Mouse (Mus musculus) 416B (cell line): Measurements from ENCODE around the gene Agap1.

Experiments used
- DNase-seq: peaks from one replicate; pipeline ENCODE4 v3.0.0; 2011; ENCODE audit warnings: low read depth

Agap1 gene

DNA sequence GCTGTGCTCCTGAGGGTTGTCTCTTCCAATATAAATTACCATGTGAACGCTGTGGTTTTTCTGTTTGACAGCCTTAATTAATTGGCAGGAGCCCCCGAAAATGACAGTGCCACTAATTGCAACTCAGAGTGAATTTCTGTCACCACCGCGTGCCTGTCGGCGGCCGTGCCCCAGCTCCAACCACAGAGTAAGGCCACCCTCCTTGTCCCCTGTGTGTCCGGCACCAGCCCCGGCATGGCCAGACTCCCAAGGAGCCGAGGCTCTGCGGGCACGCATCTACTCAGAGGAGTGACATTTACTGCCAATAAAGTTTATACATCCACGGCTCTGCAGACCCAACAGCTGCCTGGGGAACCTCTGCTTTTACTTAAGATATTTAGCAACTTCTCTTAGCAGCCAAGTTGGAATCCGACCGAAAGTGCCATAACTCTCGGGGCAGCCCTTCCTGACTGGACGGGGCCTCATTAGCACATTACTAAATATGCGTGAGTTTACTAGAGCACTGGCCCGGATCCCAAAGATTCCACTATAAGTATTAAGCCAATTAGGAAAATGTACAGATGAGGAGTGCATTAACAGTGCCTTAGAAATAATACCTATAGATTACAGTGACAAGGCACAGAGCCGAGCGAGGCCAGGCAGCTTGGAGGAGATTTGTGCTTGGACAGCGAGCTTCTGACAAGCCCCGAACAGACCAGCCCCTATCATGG is 394.7 kb downstream of the Agap1 start:
- DNase-seq: no peak

DNA sequence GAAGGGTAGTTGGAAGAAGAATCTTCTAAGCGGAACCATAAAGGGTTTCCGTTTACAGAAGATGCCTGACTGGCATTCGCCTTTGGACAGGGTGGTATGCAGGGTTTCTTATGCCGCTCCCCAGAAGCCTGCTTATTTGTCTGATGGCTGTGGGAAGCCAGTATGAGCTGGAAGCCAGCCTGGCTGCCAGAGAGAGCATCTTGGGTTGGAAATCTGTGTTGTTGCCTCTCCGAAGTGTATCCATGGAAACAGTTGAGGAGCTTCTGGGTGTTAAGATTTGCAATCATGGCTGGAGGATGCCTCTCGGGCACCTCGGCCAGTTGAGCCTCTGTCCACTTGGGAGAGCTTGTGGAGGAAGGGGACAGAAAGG is 395.2 kb downstream of the Agap1 start:
- no peak for DNase-seq

DNA sequence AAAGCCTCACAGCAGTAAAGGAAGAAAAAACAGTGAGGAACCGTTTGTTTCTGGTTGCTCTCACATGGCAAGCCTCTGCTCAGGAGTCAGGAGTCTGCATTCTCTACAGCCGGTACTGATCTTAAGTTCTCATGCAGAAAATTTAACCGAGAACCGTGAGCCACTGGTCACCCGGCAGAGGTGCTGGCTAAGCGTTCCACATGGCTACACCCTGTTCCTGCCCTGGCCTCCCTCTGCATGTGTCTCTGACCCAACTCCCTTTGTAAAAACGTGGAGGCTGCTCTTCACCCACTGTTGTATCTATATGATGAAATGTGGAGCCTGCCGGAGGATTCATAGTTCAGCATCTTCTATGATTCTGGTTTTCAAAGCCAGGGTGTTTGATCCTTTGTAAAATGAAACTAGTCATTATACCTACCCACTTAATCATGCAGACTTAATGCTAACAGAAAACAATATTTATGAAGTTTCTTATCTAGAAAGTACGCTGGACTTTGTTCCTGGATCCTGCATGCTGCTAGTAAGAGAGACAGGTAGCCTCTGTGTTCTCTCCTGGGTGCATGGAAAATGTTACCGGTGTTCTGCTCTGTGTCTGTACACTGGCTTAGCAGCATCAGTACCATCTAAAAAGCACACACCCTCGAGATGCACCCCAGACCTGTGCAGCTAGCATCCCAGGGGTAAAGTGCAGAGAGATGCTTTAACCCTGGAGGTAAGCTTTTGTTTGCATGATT is 396.2 kb downstream of the Agap1 start:
- no peak for DNase-seq

DNA sequence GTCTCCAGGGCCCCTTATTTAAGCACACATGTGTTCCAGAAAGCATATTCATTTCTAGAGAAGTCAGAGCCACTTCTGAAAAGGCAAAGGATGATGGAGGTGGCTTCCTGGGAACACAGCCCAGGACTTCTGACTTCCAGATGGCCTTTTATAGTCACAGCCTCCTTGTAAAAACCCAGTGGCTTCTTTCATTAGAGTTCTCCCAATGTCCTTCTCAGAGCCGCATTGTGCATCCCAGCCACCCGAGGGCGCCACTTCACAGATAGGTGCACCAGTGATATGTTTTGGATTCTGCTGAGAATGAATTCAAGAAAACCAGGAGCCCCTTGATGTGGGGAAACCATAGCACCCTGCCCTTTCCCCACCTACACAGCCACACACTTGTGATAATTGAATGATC is 404.6 kb downstream of the Agap1 start:
- DNase-seq: peak; percentile 39

DNA sequence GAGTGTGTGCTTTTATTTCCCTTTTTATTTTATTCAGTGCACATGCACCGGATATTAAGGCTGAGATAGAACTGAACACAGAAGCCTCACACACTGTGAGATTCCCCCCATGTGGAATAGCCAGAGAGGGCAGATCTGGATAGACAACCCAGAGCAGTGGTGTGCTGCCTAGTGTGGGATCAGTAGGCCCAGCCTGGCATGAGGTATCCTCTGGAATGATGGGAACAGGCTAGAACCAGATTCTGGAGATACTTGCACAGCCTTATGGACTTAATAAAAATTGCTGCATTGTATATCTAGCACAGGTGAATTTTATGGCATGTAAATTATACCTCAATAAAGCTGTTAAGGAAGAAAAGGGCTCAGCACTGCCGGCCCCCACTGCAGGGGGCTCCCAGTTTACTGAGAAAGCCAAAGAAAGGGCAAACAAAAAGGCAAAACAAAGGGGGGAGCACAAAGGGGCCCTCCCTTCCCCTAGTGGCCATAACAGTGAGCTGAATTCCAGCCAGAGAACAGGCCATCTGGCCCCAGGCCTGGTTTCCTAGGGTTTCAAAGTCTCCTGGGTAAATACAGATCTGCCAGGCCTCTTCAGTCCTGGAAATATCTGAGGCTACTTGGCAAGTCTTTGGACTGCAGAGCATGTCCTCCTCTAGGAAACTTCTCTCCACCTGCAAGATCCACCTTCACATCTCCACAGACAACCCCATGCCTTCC is 405.6 kb downstream of the Agap1 start:
- DNase-seq: no peak

DNA sequence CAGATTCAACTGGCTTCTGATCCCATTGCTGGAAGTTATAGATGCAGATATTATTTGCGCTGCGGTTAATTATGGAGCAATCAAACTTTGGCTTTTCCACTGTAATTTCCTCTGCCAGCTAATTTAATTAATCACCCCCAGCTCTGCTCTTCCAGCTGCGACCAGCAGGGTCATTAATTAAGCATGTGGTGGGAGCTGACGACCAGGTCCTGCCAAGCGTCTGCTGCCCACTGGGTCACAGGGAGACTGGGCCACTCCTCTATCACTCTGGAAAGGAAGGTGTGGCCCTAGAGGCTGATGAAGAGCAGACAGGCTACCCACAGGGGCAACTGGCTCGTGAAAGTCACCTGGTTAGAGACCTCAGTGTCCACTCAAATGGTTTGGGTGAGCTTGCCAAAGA is 411.2 kb downstream of the Agap1 start:
- no peak for DNase-seq

DNA sequence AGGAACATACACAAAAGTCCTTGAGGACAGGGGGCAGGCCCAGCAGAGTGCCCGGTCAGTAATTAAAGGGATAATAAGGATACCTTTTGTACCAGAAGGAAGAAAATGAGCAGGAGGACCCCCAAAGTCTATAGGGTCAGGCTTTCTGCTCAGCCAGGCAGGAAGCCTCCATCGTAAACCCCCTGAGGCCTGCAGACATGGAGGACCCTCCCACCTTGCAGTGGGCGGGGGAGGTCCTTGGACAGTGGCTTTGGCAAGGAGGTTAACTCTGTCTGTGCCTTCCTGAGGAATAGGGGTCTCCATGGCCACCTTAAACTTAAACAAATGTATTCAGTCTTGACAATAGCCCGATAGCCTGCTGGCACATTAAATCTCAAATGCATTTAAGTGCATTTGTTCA is 413.2 kb downstream of the Agap1 start:
- no peak for DNase-seq

DNA sequence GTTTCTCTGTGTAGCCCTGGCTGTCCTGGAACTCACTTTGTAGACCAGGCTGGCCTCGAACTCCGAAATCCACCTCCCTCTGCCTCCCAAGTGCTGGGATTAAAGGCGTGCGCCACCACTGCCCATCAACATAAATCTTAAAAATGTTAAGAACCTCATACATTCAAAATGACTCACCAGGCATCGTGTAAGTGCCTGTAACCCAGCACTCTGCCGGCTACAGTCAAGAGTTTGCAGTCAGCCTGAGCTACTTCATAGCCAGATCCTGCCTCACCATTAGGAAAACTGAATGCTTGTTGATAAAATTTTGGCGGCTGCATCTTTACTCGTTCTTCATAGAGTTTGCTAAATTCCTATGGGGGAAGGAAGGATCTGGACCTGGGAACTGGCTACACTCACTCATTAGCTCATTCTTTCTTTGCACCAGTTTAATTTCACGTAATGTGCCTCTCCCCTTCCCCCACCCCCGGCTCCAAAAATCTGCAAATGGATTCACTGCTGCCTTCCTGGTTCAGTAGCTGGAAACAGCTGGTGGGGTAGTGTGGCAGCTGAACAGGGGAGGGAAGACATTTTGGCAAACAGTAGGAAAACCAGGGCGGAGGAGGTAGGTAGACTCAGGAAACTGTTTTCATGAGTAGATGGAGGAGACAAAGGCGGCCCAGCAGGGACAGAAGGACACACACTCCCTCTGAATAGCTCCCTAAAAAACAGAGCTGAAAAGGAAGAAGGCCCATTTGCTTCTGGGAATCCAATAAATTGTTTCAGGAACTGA is 415.7 kb downstream of the Agap1 start:
- DNase-seq: no peak

DNA sequence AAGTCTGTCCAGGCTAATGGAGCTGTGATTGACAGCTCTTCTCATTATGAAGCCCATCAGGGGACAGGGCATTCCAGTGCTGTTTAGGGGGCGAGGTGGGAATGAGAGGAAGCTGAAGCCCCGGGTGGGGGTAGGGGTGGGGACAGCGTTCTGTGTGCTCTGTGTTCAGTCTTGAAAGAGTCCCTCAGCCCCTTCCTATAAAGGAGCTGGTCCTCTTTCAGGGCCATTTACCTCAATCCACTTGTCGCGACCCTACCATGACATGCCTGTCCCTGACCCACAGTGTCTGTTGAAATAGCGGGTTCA is 416.3 kb downstream of the Agap1 start:
- no peak for DNase-seq

DNA sequence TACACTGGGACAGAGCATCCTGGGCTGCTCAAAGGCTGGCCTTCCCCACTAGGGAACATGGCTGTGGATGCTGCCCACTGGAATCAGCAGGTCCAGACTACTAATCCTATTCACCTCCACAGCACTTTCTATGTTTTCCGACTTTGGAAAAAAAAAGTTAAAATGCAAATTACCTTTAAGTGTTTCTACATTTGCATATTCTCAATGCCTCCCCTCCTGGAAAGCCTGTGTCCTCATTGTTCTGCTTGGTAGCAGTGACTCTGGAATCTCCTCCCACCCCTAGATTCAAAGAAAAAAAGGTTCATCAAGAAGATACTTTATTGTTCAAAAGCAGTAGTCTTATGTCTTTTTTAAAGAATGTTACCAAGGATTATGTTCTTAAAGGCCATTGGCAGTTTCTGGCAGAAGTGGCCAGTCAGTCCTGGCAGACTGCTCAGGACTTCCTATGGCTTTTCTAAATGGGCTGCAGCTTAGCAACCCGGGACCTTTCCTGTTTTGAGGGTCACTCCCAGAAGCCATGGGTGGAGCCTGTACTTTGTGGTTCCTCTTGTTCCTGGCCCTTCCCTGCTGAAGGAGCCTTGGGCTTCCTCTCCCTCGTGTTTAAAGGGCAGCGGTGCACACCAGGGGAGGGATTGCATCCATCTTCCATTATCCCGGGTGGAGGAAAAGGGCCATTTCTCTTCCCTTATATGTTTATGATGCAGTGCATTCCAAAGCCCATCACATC is 421.9 kb downstream of the Agap1 start:
- peak; percentile 58 for DNase-seq

DNA sequence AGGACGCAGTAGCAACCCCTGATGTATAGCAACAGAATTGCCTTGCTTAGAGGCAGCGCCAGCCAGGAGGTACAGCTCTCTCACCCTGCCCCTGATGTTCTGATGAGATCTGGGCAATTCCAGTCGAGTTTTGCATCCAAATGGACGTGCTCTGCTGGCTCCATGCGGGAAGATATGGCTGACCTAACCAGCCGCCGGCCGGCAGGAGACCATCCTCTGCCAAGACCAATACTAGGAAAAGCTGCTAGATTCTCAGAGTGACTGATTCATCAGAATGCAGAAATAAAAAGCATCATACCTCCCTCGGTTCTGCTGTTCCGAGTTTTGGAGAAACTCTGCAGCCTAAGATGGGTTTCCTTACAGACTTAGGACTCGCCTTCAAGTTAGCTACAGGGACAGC is 423.9 kb downstream of the Agap1 start:
- DNase-seq: no peak

DNA sequence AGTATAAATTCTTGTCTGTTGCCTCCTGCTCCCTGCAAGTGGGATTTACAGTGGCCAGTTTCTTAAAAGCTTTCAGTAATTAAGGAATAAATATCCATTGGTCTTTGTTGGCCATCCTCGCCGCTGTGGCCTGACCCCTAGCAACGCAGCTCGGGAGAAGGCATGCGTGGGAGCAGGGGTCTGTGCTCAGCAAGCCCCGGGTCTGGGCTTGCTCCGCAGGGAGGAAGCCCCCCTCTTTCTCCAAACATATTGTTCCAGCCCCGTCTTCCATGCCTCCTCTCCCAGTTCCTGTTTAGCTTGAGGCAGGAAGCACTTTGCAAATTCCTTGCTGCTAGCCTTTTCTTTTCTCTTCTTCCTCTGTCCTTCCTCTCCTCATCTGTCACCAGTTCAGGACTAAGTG is 425.6 kb downstream of the Agap1 start:
- no peak for DNase-seq

DNA sequence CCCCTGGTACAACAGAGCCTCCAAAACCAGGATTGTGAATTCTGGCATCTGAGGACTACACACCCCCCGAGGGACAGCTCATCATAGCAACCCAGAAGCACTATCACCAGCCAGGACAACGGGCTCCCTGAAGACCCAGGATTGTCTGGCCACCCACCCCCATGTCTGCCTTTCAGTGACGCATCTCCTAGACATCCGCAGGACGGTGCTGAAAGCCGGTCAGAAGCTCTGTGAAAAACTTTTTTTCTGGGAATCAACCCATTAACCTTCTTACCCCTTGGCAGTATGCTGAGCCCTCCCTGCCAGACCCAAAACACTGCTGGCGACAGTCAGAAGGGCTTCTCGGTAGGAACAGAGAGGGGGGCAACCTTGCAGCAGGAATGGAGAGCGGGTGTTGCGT is 426.2 kb downstream of the Agap1 start:
- no peak for DNase-seq

DNA sequence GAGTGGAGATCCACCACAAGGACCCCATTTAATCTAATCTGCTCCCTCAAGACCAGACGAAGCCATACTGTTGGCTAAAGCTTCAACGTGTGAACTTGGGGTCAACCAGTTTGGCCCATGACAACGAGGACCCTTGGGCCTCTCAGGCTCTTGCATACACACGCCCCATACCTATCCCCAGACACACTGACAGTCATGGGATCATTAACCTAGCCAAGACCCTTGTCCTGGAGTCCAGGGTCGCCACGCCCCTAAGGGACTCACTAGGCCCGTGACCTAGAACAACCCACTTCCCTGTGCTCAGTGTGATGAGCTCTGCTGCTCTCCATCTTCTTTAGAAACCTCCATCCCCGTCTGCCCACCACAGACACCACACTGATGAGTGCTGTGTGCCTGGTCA is 429.7 kb downstream of the Agap1 start:
- no peak for DNase-seq

DNA sequence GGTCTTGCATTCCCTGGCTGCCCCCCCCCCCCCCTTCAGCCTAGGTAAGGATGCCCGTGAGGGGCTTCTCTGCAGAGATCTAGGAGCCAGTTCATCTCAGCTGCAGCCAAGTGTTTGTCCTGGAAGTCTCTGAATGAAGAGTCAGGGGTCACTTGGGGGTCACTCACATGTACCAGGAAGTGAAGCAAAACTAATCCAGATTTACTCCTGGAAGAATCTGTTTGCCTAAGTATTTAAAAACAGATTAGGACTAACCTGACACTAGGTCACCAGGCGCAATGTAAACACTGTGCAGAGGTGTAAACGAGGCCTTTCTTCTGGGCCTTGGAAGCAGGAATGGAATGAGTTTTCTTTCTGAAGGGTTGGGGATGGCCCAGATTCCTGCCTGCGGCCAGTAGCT is 431.1 kb downstream of the Agap1 start:
- DNase-seq: no peak

DNA sequence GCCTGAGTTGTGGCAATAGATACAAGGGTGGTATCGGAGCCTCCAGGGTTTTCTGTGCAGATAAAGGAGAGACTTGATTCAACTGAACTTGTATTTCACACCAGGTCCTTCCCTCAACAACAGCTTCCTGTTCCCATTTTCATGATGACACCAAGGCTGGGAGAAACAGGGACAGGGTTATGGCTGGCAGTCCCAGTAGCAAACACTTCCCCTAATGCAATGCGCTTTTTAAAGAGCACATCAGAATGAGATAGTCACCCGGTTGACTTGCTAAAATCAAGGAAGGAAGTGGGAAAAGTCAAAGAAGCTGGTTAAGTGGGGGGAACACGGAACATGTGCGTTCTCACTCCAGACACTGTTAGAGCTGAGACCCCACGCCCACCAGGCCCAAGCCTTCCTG is 436.8 kb downstream of the Agap1 start:
- no peak for DNase-seq

DNA sequence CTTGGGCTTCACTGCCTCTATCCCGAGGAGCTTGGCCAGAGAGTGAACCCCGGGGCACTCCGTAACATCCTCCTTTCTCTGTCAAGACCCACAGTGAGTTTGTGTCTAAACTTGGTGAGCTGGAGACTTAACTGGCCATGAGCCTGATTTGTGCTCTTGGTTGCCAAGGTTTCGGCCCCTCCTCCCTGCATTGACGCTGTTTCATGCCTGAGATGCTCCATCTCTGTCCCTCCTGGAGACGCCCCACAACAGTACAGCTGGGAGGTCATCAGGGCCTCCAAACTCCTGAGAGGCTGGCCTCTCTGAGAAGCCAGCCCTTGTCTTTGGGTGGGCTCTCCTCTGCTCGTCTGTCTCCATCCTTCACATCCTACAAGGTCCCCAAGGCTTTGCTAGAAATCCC is 437.7 kb downstream of the Agap1 start:
- DNase-seq: no peak

DNA sequence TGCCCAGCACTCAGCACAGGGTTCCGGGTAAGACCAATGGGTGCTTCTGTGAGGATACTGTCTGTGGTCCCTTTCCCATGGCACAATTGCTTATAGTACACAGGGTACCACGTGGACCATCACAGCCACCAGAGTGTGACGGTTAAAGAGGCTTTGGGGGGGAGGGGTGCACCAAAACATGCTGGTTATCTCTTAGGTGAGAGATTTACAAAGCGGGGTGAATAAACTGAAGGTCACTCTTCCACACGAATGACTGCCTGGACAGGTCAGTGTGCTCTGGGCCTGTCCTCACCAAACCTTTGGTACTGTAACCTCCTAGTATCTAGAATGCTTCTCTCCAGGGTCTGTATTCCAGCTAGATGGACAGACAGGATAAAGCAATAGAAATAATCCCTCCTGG is 441.2 kb downstream of the Agap1 start:
- DNase-seq: no peak

DNA sequence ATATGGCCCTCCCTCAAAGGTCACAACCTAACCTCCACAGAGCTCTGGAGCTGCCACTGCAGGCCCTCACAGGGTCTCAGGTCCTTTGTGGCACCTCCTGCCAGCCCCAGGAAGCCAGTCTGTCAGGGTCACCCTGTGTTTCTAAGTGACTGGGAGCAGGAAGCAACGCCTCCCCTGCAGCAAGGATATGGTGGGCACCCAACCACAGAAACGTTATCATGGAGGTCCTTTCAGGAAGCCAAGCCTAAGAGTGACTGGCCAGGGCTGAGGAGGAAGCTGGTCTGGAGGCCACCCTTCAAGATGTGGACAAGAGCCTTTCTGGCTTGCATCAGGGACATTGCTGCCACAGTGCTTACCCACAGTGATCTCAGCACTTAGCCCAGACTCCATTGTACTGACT is 444.4 kb downstream of the Agap1 start:
- peak; percentile 87 for DNase-seq

DNA sequence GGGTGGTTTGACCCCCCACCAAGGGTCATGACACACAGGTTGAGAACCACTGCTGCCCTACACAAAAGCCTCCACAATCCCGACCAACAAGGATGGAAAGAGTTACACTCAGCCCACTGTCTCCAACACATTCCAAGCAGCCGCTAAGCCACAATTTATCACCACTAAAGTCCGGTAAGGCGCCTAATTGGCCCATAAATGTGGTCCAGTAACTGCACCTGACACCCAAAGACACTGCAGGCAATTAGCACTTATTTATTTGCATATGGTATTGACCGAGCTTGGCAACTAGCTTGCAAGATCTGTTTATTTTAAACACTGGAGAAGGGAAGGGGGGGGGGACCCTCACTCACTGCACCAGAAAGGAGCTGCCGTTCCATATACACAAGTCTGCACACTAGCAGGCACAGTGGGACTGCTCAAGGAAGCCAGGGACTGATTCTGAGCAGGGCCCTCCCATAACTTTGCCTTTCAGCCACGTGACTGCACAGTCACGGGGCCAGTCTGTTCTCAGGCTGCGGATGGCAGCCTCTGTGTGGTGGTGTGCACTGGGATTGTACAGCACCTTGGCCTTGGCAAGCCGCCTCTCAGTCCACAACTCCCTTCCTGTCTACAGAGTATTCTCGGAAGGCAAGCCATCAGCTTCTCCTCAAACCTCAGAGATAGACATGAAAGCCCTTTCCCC is 445.3 kb downstream of the Agap1 start:
- no peak for DNase-seq

DNA sequence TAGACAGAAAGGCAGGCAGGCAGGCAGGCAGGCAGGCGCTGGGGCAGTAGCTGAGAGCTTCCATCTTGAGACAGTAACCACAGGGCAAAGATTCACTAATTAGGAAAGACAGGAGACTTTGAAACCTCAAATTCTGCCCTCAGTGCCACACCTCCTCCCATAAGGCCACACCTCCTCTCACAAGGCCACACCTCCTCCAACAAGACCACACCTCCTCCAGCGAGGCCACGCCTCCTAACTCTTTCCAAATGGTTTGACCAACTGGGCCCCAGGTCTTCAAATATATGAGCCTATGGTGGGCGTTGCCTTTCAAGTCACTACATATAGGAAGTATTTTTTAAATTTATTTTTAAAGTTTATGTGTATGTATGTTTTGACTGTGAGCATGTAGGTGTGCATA is 446.8 kb downstream of the Agap1 start:
- DNase-seq: peak; percentile 76

DNA sequence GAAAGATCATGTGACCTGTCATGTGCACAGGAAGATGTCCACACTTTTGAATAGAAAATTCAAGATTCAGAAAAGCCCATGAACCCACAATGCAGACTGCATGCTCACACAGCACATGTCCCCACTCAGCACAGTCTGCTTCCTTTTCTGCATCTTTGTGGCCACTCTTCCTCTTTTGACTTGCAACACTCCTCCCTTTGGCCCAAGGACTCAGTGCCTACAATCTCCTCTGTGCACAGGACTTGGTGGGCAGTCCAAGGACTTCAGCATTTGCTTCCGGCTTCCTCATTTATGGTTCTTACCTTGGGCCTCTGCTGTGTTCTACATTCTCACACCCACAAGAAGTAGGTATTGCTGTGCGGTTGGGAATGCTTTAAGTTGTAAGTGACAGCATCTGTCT is 447.6 kb downstream of the Agap1 start:
- DNase-seq: peak; percentile 89
